Mouse (Mus musculus) hindbrain, embryonic 11.5 days (tissue): ENCODE results near the gene Cd3g. TPM values are rescaled to one million over a fixed set of nuclear protein-coding genes. Genes with fewer than 3 reads are reported as not detected.

ENCODE experiments used
- ATAC-seq: fragments of 200-750 bp; cut with Nextera tagmentation; 2 replicates; pipeline ENCODE4 v1.8.0; 2017; ENCODE audit warnings: mild to moderate bottlenecking, moderate TSS enrichment, moderate library complexity; ENCODE audit not compliant: low FRiP score
- DNase-seq: peaks from one replicate; pipeline ENCODE4 v3.0.0-alpha.2; 2015; ENCODE audit warnings: low spot score
- H3K27ac ChIP-seq: fragments of 300-500 bp; sonication (generic); 2 replicates; pipeline ENCODE4 v1.5.1; 2014; ENCODE audit warnings: mild to moderate bottlenecking, low read depth, low read length
- H3K27me3 ChIP-seq: fragments of 300-500 bp; sonication (generic); 2 replicates; pipeline ENCODE4 v1.6.1; 2014; ENCODE audit warnings: mild to moderate bottlenecking, low read length, moderate library complexity, mixed read lengths; ENCODE audit not compliant: control insufficient read depth, insufficient read depth
- H3K36me3 ChIP-seq: fragments of 300-500 bp; sonication (generic); 2 replicates; pipeline ENCODE4 v1.6.1; 2014; ENCODE audit warnings: mild to moderate bottlenecking, low read length, moderate library complexity, mixed read lengths; ENCODE audit not compliant: control insufficient read depth, insufficient read depth
- H3K4me1 ChIP-seq: fragments of 300-500 bp; sonication (generic); replicated peaks from 2 replicates; pipeline ENCODE4 v1.6.1; 2014; ENCODE audit warnings: low read length, mixed read lengths; ENCODE audit not compliant: control insufficient read depth, insufficient read depth
- H3K4me2 ChIP-seq: fragments of 300-500 bp; sonication (generic); replicated peaks from 2 replicates; pipeline ENCODE4 v1.6.1; 2014; ENCODE audit warnings: mild to moderate bottlenecking, low read depth, low read length
- H3K4me3 ChIP-seq: fragments of 300-500 bp; sonication (generic); 2 replicates; pipeline ENCODE4 v1.5.1; 2014; ENCODE audit warnings: low read depth, low read length
- H3K9ac ChIP-seq: fragments of 300-500 bp; sonication (generic); 2 replicates; pipeline ENCODE4 v1.6.1; 2014; ENCODE audit warnings: low read depth, low read length
- H3K9me3 ChIP-seq: fragments of 300-500 bp; sonication (generic); 2 replicates; pipeline ENCODE4 v1.6.1; 2016; ENCODE audit warnings: low read length; ENCODE audit not compliant: control insufficient read depth
- WGBS: fragments of 180-500 bp; shearing (Covaris S2); extraction: QIAGEN DNeasy Blood & Tissue Kit; methylation state at CpG from one replicate; pipeline ENCODE4 v1.1.7; 2014; 5-methylcytosine and 5-hydroxymethylcytosine counted together
- polyA plus RNA-seq: library from polyadenylated mRNA; unstranded; fragments of >200 nt; fragmentation: Nextera tagmentation; extraction: Ambion mirVana; gene quantifications from 2 replicates; pipeline ENCODE4 v1.2.1, GENCODE M21; 2014

The Cd3g gene
- polyA plus RNA-seq, 1 experiment from 2014 or later: not detected

DNA sequence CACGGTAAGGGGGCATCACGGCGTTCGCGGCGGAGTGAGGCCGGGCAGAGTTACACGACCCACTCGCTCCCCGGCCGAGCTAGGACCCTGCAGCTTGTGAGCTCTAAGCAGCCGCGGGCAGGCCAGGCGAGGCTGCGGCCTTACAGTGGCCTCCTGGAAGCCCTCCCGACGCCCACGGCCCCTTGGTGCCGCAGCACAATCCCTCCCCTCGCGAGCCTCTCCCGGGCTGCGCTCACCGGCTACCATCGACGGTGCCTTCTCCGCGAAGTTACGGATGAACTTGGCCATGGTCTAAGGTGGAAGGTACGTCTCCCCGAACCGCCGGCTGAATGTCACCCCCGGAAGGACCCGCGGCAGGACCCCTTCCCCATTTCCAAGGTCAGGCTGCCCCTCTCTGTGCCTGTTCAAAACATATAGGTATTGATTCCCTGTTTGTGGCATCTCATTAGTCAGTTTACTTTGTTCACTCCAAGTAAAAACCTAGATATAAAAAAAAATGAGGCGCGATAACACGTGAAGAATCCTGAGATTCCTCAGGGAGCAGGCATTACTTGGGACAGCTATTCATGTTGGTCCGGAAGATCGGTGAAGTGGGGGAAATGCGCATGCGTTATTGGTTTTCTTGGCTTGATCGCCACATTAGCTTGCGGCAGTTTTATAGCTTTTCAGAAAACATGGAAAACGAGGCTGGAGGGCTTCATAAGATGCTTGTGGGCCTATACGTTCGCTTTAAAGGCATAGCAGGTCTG is 59.7 kb downstream of the Cd3g start, which contains the start of gene Atp5l:
Atp5l (minus strand) TSS at position 369 of the 749 bp plus-strand sequence.
- no peaks in the 10 kb centered on the region for H3K36me3 ChIP-seq
- peak within 1 kb of the TSS; percentile 99 for H3K4me3 ChIP-seq
- H3K4me2 ChIP-seq: peak within 1 kb of the TSS; percentile 79
- under 1% methylated on average over 48 of the region's 48 CpGs for WGBS
- no peaks in the 10 kb centered on the region for H3K27me3 ChIP-seq
- H3K9me3 ChIP-seq: no peaks in the 10 kb centered on the region
- peak within 1 kb of the TSS; percentile 91 for H3K9ac ChIP-seq
- H3K27ac ChIP-seq: peak within 1 kb of the TSS; percentile 82
- ATAC-seq (peak; percentile 84), DNase-seq (peak; percentile 92)
- no peaks in the 10 kb centered on the region for H3K4me1 ChIP-seq

DNA sequence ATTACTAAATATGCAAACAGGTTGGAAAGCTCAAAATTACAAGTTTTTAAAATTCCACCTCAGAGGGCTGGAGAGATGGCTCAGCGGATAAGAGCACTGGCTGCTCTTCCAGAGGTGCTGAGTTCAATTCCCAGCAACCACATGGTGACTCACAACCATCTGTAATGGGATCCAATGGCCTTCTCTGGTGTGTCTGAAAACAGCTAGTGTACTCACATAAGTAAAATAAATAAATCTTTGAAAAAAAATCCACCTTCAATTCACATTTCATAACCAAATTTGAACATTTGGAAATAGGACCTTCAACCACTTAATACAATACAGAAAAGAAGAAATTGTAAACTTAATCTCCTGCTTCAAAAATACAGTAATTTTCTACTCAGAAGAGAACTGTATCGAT is 60.6 kb downstream of the Cd3g start:
- no peaks in the 10 kb centered on the region for H3K36me3 ChIP-seq
- DNase-seq (no peak), ATAC-seq (no peak)
- H3K9ac ChIP-seq: peak overlapping the region; percentile 91
- WGBS: 37% methylated on average over 2 of the region's 2 CpGs
- no peaks in the 10 kb centered on the region for H3K9me3 ChIP-seq
- no peak overlapping the region for H3K27ac ChIP-seq
- peak overlapping the region; percentile 79 for H3K4me2 ChIP-seq
- H3K27me3 ChIP-seq: no peaks in the 10 kb centered on the region
- no peaks in the 10 kb centered on the region for H3K4me1 ChIP-seq
- peak overlapping the region; percentile 99 for H3K4me3 ChIP-seq

Other genes with a start within 250 kb of the Cd3g start
- 36.0 and 36.3 TPM in 2 replicates for gene Phldb1, start 245.2 kb downstream of the Cd3g start, polyA plus RNA-seq
- 198 and 204 TPM in 2 replicates for gene Arcn1, start 212.6 kb downstream of the Cd3g start, polyA plus RNA-seq
- gene Ift46, start 212.5 kb downstream of the Cd3g start, polyA plus RNA-seq: 142 and 154 TPM in 2 replicates
- 2.5 and 3.6 TPM in 2 replicates for gene Tmem25, start 181.1 kb downstream of the Cd3g start, polyA plus RNA-seq
- not detected in 2 replicates for gene Ttc36, start 177.4 kb downstream of the Cd3g start, polyA plus RNA-seq
- 17.3 and 26.2 TPM in 2 replicates for gene Kmt2a, start 99.1 kb downstream of the Cd3g start, polyA plus RNA-seq
- 592 and 606 TPM in 2 replicates for gene Atp5l, start 59.7 kb downstream of the Cd3g start, polyA plus RNA-seq
- 36.4 and 47.3 TPM in 2 replicates for gene Ube4a, start 14.8 kb downstream of the Cd3g start, polyA plus RNA-seq
- not detected in 2 replicates for gene Cd3d, start 1.4 kb upstream of the Cd3g start, polyA plus RNA-seq
- gene Cd3e, start 29.2 kb upstream of the Cd3g start, polyA plus RNA-seq: not detected in 2 replicates
- 2.6 and 3.8 TPM in 2 replicates for gene Mpzl2, start 59.4 kb upstream of the Cd3g start, polyA plus RNA-seq
- gene Mpzl3, start 74.8 kb upstream of the Cd3g start, polyA plus RNA-seq: 1.7 and 2.8 TPM in 2 replicates
- gene Jaml, start 98.8 kb upstream of the Cd3g start, polyA plus RNA-seq: 0.31 and 0.36 TPM in 2 replicates
- gene Scn2b, start 137.4 kb upstream of the Cd3g start, polyA plus RNA-seq: 3.8 and 4.7 TPM in 2 replicates
- 0.12 and 0.14 TPM in 2 replicates for gene Scn4b, start 158.0 kb upstream of the Cd3g start, polyA plus RNA-seq
- gene BC049352, start 201.6 kb upstream of the Cd3g start, polyA plus RNA-seq: not detected in 2 replicates
- gene Tmprss4, start 223.7 kb upstream of the Cd3g start, polyA plus RNA-seq: 0.15 TPM in 1 of 2 replicates, not detected in the other